19 mouse cellular contexts compared by ENCODE assay signal in the genomic region with DNA sequence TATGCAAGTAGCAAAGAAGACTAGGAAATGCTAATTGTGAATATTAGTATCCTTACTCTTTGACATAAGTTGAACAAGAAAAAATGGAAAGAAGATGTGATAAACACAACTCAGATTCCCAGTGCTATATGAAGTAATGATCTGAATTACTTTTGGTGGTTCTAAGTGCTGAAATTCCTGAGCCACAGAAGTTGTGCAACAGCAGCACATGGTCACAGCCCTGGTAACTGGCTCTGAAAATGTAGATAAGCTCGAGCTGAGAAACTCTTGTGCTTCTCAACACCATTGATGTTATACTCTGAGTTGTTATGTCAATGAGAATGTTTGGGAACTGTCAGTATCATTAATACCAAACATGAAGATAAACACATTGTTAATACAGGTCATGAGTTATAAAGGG.
"Had no signal": no experiment of that assay in that cellular context is flagged by ENCODE, and none has a peak within 500 bp of the region (broad histone marks: within the 10 kb centered on the region; RNA-seq: fewer than 3 reads in every experiment).

No protein-coding gene starts in this region.

- H3K4me2 ChIP-seq: kidney, embryonic 15.5 days; limb, embryonic 12.5 days; limb, embryonic 15.5 days; liver, embryonic 12.5 days; liver, embryonic 15.5 days; lung, embryonic 15.5 days; midbrain, embryonic 12.5 days; stomach, embryonic 15.5 days had no signal

- H3K27me3 ChIP-seq: kidney, embryonic 15.5 days; limb, embryonic 12.5 days; limb, embryonic 15.5 days; liver, embryonic 12.5 days; liver, embryonic 15.5 days; lung, embryonic 15.5 days; midbrain, embryonic 12.5 days; stomach, embryonic 15.5 days had no signal

- DNase-seq: kidney, adult 11 months; kidney, adult 8-10 months; kidney, postnatal 10 days; kidney, postnatal 36 days; left cerebral cortex, postnatal 4 days; lung, adult 18-20 months; lung, postnatal 14 days; spleen, adult 18-20 months; thymus, postnatal 36 days had no signal

- ATAC-seq: liver, embryonic 12.5 days; midbrain, embryonic 16.5 days had no signal

- H3K9me3 ChIP-seq: kidney, embryonic 15.5 days; limb, embryonic 12.5 days; limb, embryonic 15.5 days; liver, embryonic 12.5 days; liver, embryonic 15.5 days; lung, embryonic 15.5 days; midbrain, embryonic 12.5 days; stomach, embryonic 15.5 days had no signal

- H3K9ac ChIP-seq: kidney, embryonic 15.5 days; limb, embryonic 12.5 days; limb, embryonic 15.5 days; liver, embryonic 12.5 days; liver, embryonic 15.5 days; lung, embryonic 15.5 days; midbrain, embryonic 12.5 days; stomach, embryonic 15.5 days had no signal

- H3K36me3 ChIP-seq: kidney, embryonic 15.5 days; limb, embryonic 12.5 days; limb, embryonic 15.5 days; liver, embryonic 12.5 days; liver, embryonic 15.5 days; lung, embryonic 15.5 days; midbrain, embryonic 12.5 days; stomach, embryonic 15.5 days had no signal

- H3K4me3 ChIP-seq: kidney, embryonic 15.5 days; limb, embryonic 12.5 days; limb, embryonic 15.5 days; liver, embryonic 12.5 days; liver, embryonic 15.5 days; lung, embryonic 15.5 days; midbrain, embryonic 12.5 days; stomach, embryonic 15.5 days had no signal

- H3K27ac ChIP-seq: kidney, embryonic 15.5 days; limb, embryonic 12.5 days; limb, embryonic 15.5 days; liver, embryonic 12.5 days; liver, embryonic 15.5 days; lung, embryonic 15.5 days; macrophage; midbrain, embryonic 12.5 days; stomach, embryonic 15.5 days had no signal

- H3K4me1 ChIP-seq: kidney, embryonic 15.5 days; limb, embryonic 12.5 days; limb, embryonic 15.5 days; liver, embryonic 12.5 days; liver, embryonic 15.5 days; lung, embryonic 15.5 days; midbrain, embryonic 12.5 days; stomach, embryonic 15.5 days had no signal
